In genomic region chr15:25069701-25070100, GRCm38 (mm10) we compare ENCODE assay signal across 16 mouse cellular contexts.
"Had no signal": no experiment of that assay in that cellular context is flagged by ENCODE, and none has a peak within 500 bp of the region (broad histone marks: within the 10 kb centered on the region; RNA-seq: fewer than 3 reads in every experiment).

No protein-coding gene starts in this region.

- H3K4me3 ChIP-seq: neural tube, embryonic 13.5 days; neural tube, embryonic 15.5 days; stomach, embryonic 15.5 days had no signal

- H3K36me3 ChIP-seq: neural tube, embryonic 13.5 days; neural tube, embryonic 15.5 days; stomach, embryonic 15.5 days had no signal

- H3K9ac ChIP-seq: neural tube, embryonic 13.5 days; neural tube, embryonic 15.5 days; stomach, embryonic 15.5 days had no signal

- H3K27me3 ChIP-seq: neural tube, embryonic 13.5 days; neural tube, embryonic 15.5 days; stomach, embryonic 15.5 days had no signal

- H3K4me1 ChIP-seq: neural tube, embryonic 13.5 days; neural tube, embryonic 15.5 days; stomach, embryonic 15.5 days had no signal

- DNase-seq: retina, postnatal 1 day; right cerebral cortex, adult 18-20 months; right cerebral cortex, postnatal 14 days; right cerebral cortex, postnatal 25 days; right cerebral cortex, postnatal 4 days; spleen, adult 18-20 months; thymus, adult 18-20 months; thymus, adult 2 months; thymus, postnatal 14 days; thymus, postnatal 25 days; thymus, postnatal 36 days; thymus, postnatal 4 days had no signal

- H3K27ac ChIP-seq: neural tube, embryonic 13.5 days; neural tube, embryonic 15.5 days; stomach, embryonic 15.5 days; stomach, postnatal 0 days had no signal
